8 mouse cellular contexts compared by ENCODE assay signal in genomic region chr15:26309291-26309931, GRCm38 (mm10). TPM values are rescaled to one million over a fixed set of nuclear protein-coding genes. Genes with fewer than 3 reads are reported as not detected.
DNase-seq lines count a peak whose midpoint lies in the region; ATAC-seq lines count a peak whose summit lies in the region.

No protein-coding gene starts in this region.

- peak; percentile 72 for ATAC-seq in intestine, embryonic 14.5 days (replicated peaks; ENCODE audit: low FRiP score, low TSS enrichment, low read depth)
- peak; percentile 71 for ATAC-seq in midbrain, embryonic 12.5 days (ENCODE audit: low FRiP score, low read depth)
- peak; percentile 33; the same call in 1 of the 2 replicates for ATAC-seq in stomach, embryonic 16.5 days (ENCODE audit: insufficient read depth, low FRiP score)

- H3K4me1 ChIP-seq in intestine, embryonic 14.5 days (replicated peaks; ENCODE audit: control insufficient read depth, insufficient read depth, low read length), result no peaks in the 10 kb centered on the region
- 0 out of 2 replicates have a peak, but pooled peaks cover 4% of the 10 kb centered on the region for H3K4me1 ChIP-seq in midbrain, embryonic 12.5 days
- H3K4me1 ChIP-seq in stomach, embryonic 16.5 days (ENCODE audit: control insufficient read depth, insufficient read depth, low read length), result 0 out of 2 replicates have a peak, but pooled peaks cover 3% of the 10 kb centered on the region

- H3K27me3 ChIP-seq in intestine, embryonic 14.5 days (replicated peaks; ENCODE audit: control insufficient read depth, insufficient read depth, low read length), result peaks cover 30% of the 10 kb centered on the region
- H3K27me3 ChIP-seq in midbrain, embryonic 12.5 days, result peaks cover 13% of the 10 kb centered on the region; the same call in 1 of the 2 replicates
- H3K27me3 ChIP-seq in stomach, embryonic 16.5 days (ENCODE audit: control insufficient read depth, insufficient read depth, low read length), result peaks cover 16% of the 10 kb centered on the region

- peak overlapping the region; percentile 91 for H3K4me2 ChIP-seq in intestine, embryonic 14.5 days (ENCODE audit: low read length)
- peak overlapping the region; percentile 93 for H3K4me2 ChIP-seq in midbrain, embryonic 12.5 days (replicated peaks)
- peak overlapping the region; percentile 85 for H3K4me2 ChIP-seq in stomach, embryonic 16.5 days (ENCODE audit: low read depth, low read length)

- H3K4me3 ChIP-seq in intestine, embryonic 14.5 days (ENCODE audit: low read depth, low read length), result peak overlapping the region; percentile 54
- peak overlapping the region; percentile 70 for H3K4me3 ChIP-seq in midbrain, embryonic 12.5 days
- H3K4me3 ChIP-seq in stomach, embryonic 16.5 days (replicated peaks; ENCODE audit: low read length), result peak overlapping the region; percentile 54

- no peaks in the 10 kb centered on the region for H3K36me3 ChIP-seq in intestine, embryonic 14.5 days (ENCODE audit: control insufficient read depth, insufficient read depth, low read length)
- H3K36me3 ChIP-seq in midbrain, embryonic 12.5 days, result no peaks in the 10 kb centered on the region
- H3K36me3 ChIP-seq in stomach, embryonic 16.5 days (ENCODE audit: control insufficient read depth, insufficient read depth, low read length), result no peaks in the 10 kb centered on the region

- no peak overlapping the region for H3K9ac ChIP-seq in intestine, embryonic 14.5 days (ENCODE audit: low read length)
- H3K9ac ChIP-seq in midbrain, embryonic 12.5 days (replicated peaks), result peak overlapping the region; percentile 67
- no peak overlapping the region for H3K9ac ChIP-seq in stomach, embryonic 16.5 days (ENCODE audit: low read length)

- H3K27ac ChIP-seq in intestine, embryonic 14.5 days (ENCODE audit: low read depth), result no peak overlapping the region
- peak overlapping the region; percentile 87 for H3K27ac ChIP-seq in midbrain, embryonic 12.5 days (replicated peaks)
- no peak overlapping the region for H3K27ac ChIP-seq in stomach, embryonic 16.5 days (ENCODE audit: low read length)

- WGBS in intestine, embryonic 14.5 days, result under 1% methylated on average over 57 of the region's 62 CpGs
- WGBS in midbrain, embryonic 12.5 days, result under 1% methylated on average over 61 of the region's 62 CpGs
- WGBS in stomach, embryonic 16.5 days, result under 1% methylated on average over 32 of the region's 62 CpGs

- intact Hi-C loops in left cerebral cortex, postnatal 4 days (cut with DNase I), result loop anchor here (5.0 kb wide), 1 partner anchor 312 kb away; no protein-coding TSS in a partner anchor

- peak; percentile 29 to 56 for DNase-seq in left cerebral cortex, adult 18-20 months (ENCODE audit: low spot score in 2 of 2)
- DNase-seq in left cerebral cortex, adult 11 months (ENCODE audit: low spot score), result no peak
- peak; percentile 49 to 59 for DNase-seq in cerebellum, postnatal 14 days
- DNase-seq in frontal cortex, postnatal 36 days (ENCODE audit: low spot score in 2 of 2), result peak; percentile 38 to 45
- peak; percentile 95 for DNase-seq in intestine, embryonic 14.5 days (ENCODE audit: low spot score)
- peak; percentile 54 for DNase-seq in left cerebral cortex, postnatal 4 days

- no peaks in the 10 kb centered on the region for H3K9me3 ChIP-seq in intestine, embryonic 14.5 days (ENCODE audit: control insufficient read depth, low read length)
- no peaks in the 10 kb centered on the region for H3K9me3 ChIP-seq in midbrain, embryonic 12.5 days
- H3K9me3 ChIP-seq in stomach, embryonic 16.5 days (replicated peaks; ENCODE audit: control insufficient read depth, low read length), result no peaks in the 10 kb centered on the region

RNA-seq across cellular contexts. Expression of gene March11, which starts 0.6 kb away (rescaled TPM):
- 10 to 100 TPM; 11.0 to 15.1 TPM for total RNA-seq in left cerebral cortex, adult 18-20 months (2021)
- 0.45 and 0.66 TPM in 2 replicates for polyA plus RNA-seq in intestine, embryonic 14.5 days (2014; fragmentation: Nextera tagmentation; extraction: Ambion mirVana)
- 10 to 100 TPM; 14.0 to 15.8 TPM for total RNA-seq in left cerebral cortex, postnatal 4 days (2021)
- polyA plus RNA-seq in midbrain, embryonic 12.5 days (2016; fragmentation: Nextera tagmentation; extraction: Ambion mirVana), result 1.8 and 1.9 TPM in 2 replicates
- 0.17 and 0.42 TPM in 2 replicates for polyA plus RNA-seq in stomach, embryonic 16.5 days (2015; fragmentation: Nextera tagmentation; extraction: Ambion mirVana)
